Mouse (Mus musculus) liver, embryonic 14.5 days (tissue): Measurements from ENCODE around the gene Ccr2.

ENCODE experiments used
- CTCF ChIP-seq: IDR thresholded peaks from 2 replicates; pipeline ENCODE4 v1.5.1; 2016; ENCODE audit warnings: antibody characterized with exemption, low read depth, control low read depth
- EP300 ChIP-seq: IDR thresholded peaks from 2 replicates; pipeline ENCODE4 v1.6.1; 2016; ENCODE audit warnings: antibody characterized with exemption, low read depth

DNA sequence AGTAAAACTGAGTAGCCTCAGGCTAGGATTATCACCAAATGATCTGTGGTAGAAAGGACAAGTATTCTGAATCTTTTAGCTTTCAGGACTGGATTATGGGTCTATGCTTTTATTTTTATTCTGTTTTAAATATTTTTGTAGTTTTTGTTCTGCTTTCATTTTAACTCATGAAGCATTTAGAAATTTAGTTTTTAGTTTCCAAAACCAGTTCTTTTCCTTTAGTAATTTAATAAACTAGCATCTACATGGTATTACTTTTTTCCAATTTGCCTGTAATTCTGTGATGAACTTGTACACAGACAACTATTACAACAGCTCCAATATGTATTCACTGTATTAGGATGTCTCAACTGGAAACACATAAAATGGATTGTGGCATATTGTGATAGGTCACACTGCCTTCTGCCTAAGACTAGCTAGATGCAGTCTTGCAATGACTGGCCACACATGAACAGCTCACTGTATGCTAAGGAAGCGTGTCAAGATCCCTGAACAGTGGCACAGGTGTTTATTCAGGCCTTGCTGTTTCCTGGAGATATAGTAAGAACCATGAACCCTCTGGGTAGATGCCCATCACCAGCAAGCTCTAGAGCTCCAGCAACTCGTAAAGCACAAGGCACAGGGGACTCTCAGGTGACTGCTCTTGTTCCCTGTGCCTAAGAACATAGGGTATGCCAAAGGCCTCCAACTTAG, 41.9 kb upstream of the Ccr2 start:
- no peak for TF ChIP-seq EP300
- no peak for TF ChIP-seq CTCF
